Comparison of ENCODE assay signal across 17 mouse cellular contexts in the genomic region with DNA sequence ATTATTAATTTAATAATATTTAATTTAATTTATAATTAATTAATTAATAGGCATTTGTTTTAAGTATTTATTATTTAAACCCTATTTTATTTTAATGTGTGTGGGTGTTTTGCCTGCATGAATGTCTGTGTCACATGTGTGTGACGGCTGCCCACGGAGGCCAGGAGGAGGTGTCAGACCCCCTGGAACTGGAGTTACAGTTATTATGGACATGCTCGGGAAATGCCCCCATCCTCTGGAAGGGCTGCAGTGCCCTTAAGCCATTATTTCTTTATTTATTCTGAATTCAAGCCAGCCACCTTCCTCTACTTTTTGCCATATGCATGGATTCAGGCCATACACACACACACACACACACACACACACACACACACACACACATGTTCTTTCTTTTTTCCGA. TPM values are rescaled to one million over a fixed set of nuclear protein-coding genes. Genes with fewer than 3 reads are reported as not detected.
DNase-seq lines count a peak whose midpoint lies in the region; ATAC-seq and TF ChIP-seq lines count a peak whose summit lies in the region.
"Had no signal": no experiment of that assay in that cellular context is flagged by ENCODE, and none has a peak within 500 bp of the region (broad histone marks: within the 10 kb centered on the region; RNA-seq: fewer than 3 reads in every experiment).

No protein-coding gene starts in this region.

- no peak overlapping the region for H3K4me2 ChIP-seq in forebrain, embryonic 13.5 days
- no peak overlapping the region for H3K4me2 ChIP-seq in forebrain, embryonic 11.5 days (ENCODE audit: low read depth, low read length, severe bottlenecking)
- no peak overlapping the region for H3K4me2 ChIP-seq in hindbrain, embryonic 13.5 days
- H3K4me2 ChIP-seq in hindbrain, postnatal 0 days (ENCODE audit: low read depth, low read length), result no peak overlapping the region
- no peak overlapping the region for H3K4me2 ChIP-seq in midbrain, embryonic 13.5 days (replicated peaks)
- H3K4me2 ChIP-seq: embryonic facial prominence, embryonic 15.5 days; hindbrain, embryonic 14.5 days had no signal

- no peak overlapping the region for H3K9ac ChIP-seq in forebrain, embryonic 13.5 days
- H3K9ac ChIP-seq in forebrain, embryonic 11.5 days (ENCODE audit: low read length), result no peak overlapping the region
- H3K9ac ChIP-seq in hindbrain, embryonic 13.5 days, result no peak overlapping the region
- no peak overlapping the region for H3K9ac ChIP-seq in hindbrain, postnatal 0 days (replicated peaks; ENCODE audit: low read length)
- H3K9ac ChIP-seq in midbrain, embryonic 13.5 days (replicated peaks), result no peak overlapping the region
- H3K9ac ChIP-seq: embryonic facial prominence, embryonic 15.5 days; hindbrain, embryonic 14.5 days had no signal

- no peak overlapping the region for H3K27ac ChIP-seq in forebrain, embryonic 13.5 days
- H3K27ac ChIP-seq in forebrain, embryonic 11.5 days (ENCODE audit: low read depth, low read length), result no peak overlapping the region
- no peak overlapping the region for H3K27ac ChIP-seq in hindbrain, embryonic 13.5 days
- H3K27ac ChIP-seq in hindbrain, postnatal 0 days, result no peak overlapping the region
- H3K27ac ChIP-seq in midbrain, embryonic 13.5 days, result no peak overlapping the region
- H3K27ac ChIP-seq in midbrain, embryonic 10.5 days (replicated peaks), result no peak overlapping the region
- H3K27ac ChIP-seq: embryonic facial prominence, embryonic 15.5 days; forebrain, embryonic 10.5 days; gastrocnemius, adult 2 months; hindbrain, embryonic 14.5 days had no signal

- no peak for TF ChIP-seq POLR2A in brain, embryonic 14.5 days (IDR thresholded peaks at IDR 0.05; ENCODE audit: borderline replicate concordance, extremely low read depth, insufficient read depth, insufficient read length, poor library complexity, severe bottlenecking)

- TF ChIP-seq CTCF in hindbrain, postnatal 0 days (IDR thresholded peaks at IDR 0.05; ENCODE audit: low read depth), result no peak
- no peak for TF ChIP-seq CTCF in brain, embryonic 14.5 days (IDR thresholded peaks at IDR 0.05; ENCODE audit: borderline replicate concordance, extremely low read depth, insufficient read depth, insufficient read length)

- no peak for DNase-seq in forebrain, embryonic 11.5 days (ENCODE audit: low spot score)
- no peak for DNase-seq in hindbrain, postnatal 0 days (ENCODE audit: low spot score)
- no peak for DNase-seq in midbrain, embryonic 10.5 days (ENCODE audit: low spot score)
- peak; percentile 9 for DNase-seq in brain, embryonic 14.5 days (ENCODE audit: low read depth)

- ATAC-seq in forebrain, embryonic 13.5 days, result peak; percentile 58; the same call in 1 of the 2 replicates
- no peak for ATAC-seq in forebrain, embryonic 11.5 days (replicated peaks; ENCODE audit: low FRiP score)
- ATAC-seq in hindbrain, embryonic 13.5 days (ENCODE audit: low FRiP score), result 0 out of 2 replicates have a peak, but pooled peaks have one; percentile 24
- ATAC-seq in hindbrain, postnatal 0 days, result no peak
- 0 out of 2 replicates have a peak, but pooled peaks have one; percentile 11 for ATAC-seq in midbrain, embryonic 13.5 days

- no peaks in the 10 kb centered on the region for H3K27me3 ChIP-seq in forebrain, embryonic 13.5 days
- H3K27me3 ChIP-seq in forebrain, embryonic 11.5 days (ENCODE audit: control insufficient read depth, insufficient read depth, low read length), result no peaks in the 10 kb centered on the region
- H3K27me3 ChIP-seq in hindbrain, embryonic 13.5 days, result no peaks in the 10 kb centered on the region; the same call in 1 of the 2 replicates
- no peaks in the 10 kb centered on the region for H3K27me3 ChIP-seq in hindbrain, postnatal 0 days (ENCODE audit: insufficient read depth, low read length)
- no peaks in the 10 kb centered on the region for H3K27me3 ChIP-seq in midbrain, embryonic 13.5 days
- H3K27me3 ChIP-seq in midbrain, embryonic 10.5 days (ENCODE audit: low read depth, poor library complexity, severe bottlenecking), result no peaks in the 10 kb centered on the region
- H3K27me3 ChIP-seq: embryonic facial prominence, embryonic 15.5 days had no signal

- no peaks in the 10 kb centered on the region for H3K9me3 ChIP-seq in forebrain, embryonic 13.5 days (replicated peaks)
- no peaks in the 10 kb centered on the region for H3K9me3 ChIP-seq in forebrain, embryonic 11.5 days (ENCODE audit: control insufficient read depth, low read length)
- H3K9me3 ChIP-seq in hindbrain, embryonic 13.5 days, result no peaks in the 10 kb centered on the region
- no peaks in the 10 kb centered on the region for H3K9me3 ChIP-seq in hindbrain, postnatal 0 days (ENCODE audit: low read length)
- no peaks in the 10 kb centered on the region for H3K9me3 ChIP-seq in midbrain, embryonic 13.5 days
- H3K9me3 ChIP-seq in midbrain, embryonic 10.5 days (replicated peaks), result no peaks in the 10 kb centered on the region
- H3K9me3 ChIP-seq: embryonic facial prominence, embryonic 15.5 days; forebrain, embryonic 10.5 days; G1E had no signal

- H3K4me1 ChIP-seq in forebrain, embryonic 13.5 days, result no peaks in the 10 kb centered on the region
- no peaks in the 10 kb centered on the region for H3K4me1 ChIP-seq in forebrain, embryonic 11.5 days (replicated peaks; ENCODE audit: control insufficient read depth, insufficient read depth, low read length)
- H3K4me1 ChIP-seq in hindbrain, embryonic 13.5 days (replicated peaks), result no peaks in the 10 kb centered on the region
- no peaks in the 10 kb centered on the region for H3K4me1 ChIP-seq in hindbrain, postnatal 0 days (ENCODE audit: insufficient read depth, low read length)
- no peaks in the 10 kb centered on the region for H3K4me1 ChIP-seq in midbrain, embryonic 13.5 days (replicated peaks)
- H3K4me1 ChIP-seq in midbrain, embryonic 10.5 days, result no peaks in the 10 kb centered on the region
- H3K4me1 ChIP-seq: embryonic facial prominence, embryonic 15.5 days had no signal

- H3K4me3 ChIP-seq in forebrain, embryonic 13.5 days, result no peak overlapping the region
- H3K4me3 ChIP-seq in forebrain, embryonic 11.5 days (ENCODE audit: low read depth, low read length), result no peak overlapping the region
- H3K4me3 ChIP-seq in hindbrain, embryonic 13.5 days, result no peak overlapping the region
- H3K4me3 ChIP-seq in hindbrain, postnatal 0 days (ENCODE audit: low read length), result no peak overlapping the region
- H3K4me3 ChIP-seq in midbrain, embryonic 13.5 days (replicated peaks), result no peak overlapping the region
- H3K4me3 ChIP-seq in midbrain, embryonic 10.5 days, result no peak overlapping the region
- H3K4me3 ChIP-seq: embryonic facial prominence, embryonic 15.5 days; erythroblast, embryonic 14.5 days; forebrain, embryonic 10.5 days; gastrocnemius, adult 2 months had no signal

- WGBS in forebrain, embryonic 13.5 days, result 76% methylated on average over 4 of the region's 4 CpGs
- WGBS in forebrain, embryonic 11.5 days, result 83% methylated on average over 4 of the region's 4 CpGs
- WGBS in hindbrain, embryonic 13.5 days, result 63% methylated on average over 4 of the region's 4 CpGs
- WGBS in hindbrain, postnatal 0 days, result 67% methylated on average over 4 of the region's 4 CpGs
- WGBS in midbrain, embryonic 13.5 days, result 77% methylated on average over 4 of the region's 4 CpGs
- 85% methylated on average over 4 of the region's 4 CpGs for WGBS in midbrain, embryonic 10.5 days

- H3K36me3 ChIP-seq in forebrain, embryonic 13.5 days (ENCODE audit: poor library complexity, severe bottlenecking), result no peaks in the 10 kb centered on the region
- no peaks in the 10 kb centered on the region for H3K36me3 ChIP-seq in forebrain, embryonic 11.5 days (ENCODE audit: control insufficient read depth, insufficient read depth, low read length)
- H3K36me3 ChIP-seq in hindbrain, embryonic 13.5 days, result no peaks in the 10 kb centered on the region
- H3K36me3 ChIP-seq in hindbrain, postnatal 0 days (ENCODE audit: insufficient read depth, low read length), result no peaks in the 10 kb centered on the region
- H3K36me3 ChIP-seq in midbrain, embryonic 13.5 days, result no peaks in the 10 kb centered on the region
- H3K36me3 ChIP-seq in midbrain, embryonic 10.5 days, result no peaks in the 10 kb centered on the region
- H3K36me3 ChIP-seq: embryonic facial prominence, embryonic 15.5 days; forebrain, embryonic 10.5 days; G1E had no signal

RNA-seq across cellular contexts. Expression of gene Tmem252, which starts 51.5 kb away (rescaled TPM):
- 0.84 and 0.88 TPM in 2 replicates for polyA plus RNA-seq in forebrain, embryonic 13.5 days (2015; fragmentation: Nextera tagmentation; extraction: Ambion mirVana)
- polyA plus RNA-seq in forebrain, embryonic 11.5 days (2014; fragmentation: Nextera tagmentation; extraction: Ambion mirVana), result 0.69 and 0.83 TPM in 2 replicates
- 1.2 and 1.7 TPM in 2 replicates for polyA plus RNA-seq in hindbrain, embryonic 13.5 days (2015; fragmentation: Nextera tagmentation; extraction: Ambion mirVana)
- total RNA-seq in hindbrain, postnatal 0 days (2014; rRNA removed), result 0.42 and 0.72 TPM in 2 replicates
- polyA plus RNA-seq in hindbrain, postnatal 0 days (2015; fragmentation: Nextera tagmentation; extraction: Ambion mirVana), result 1.9 and 2.0 TPM in 2 replicates
- 0.76 and 1.1 TPM in 2 replicates for polyA plus RNA-seq in midbrain, embryonic 13.5 days (2015; fragmentation: Nextera tagmentation; extraction: Ambion mirVana)
- polyA plus RNA-seq in midbrain, embryonic 10.5 days (2016; fragmentation: Nextera tagmentation; extraction: Ambion mirVana), result 0.29 and 0.44 TPM in 2 replicates
- polyA plus RNA-seq in brain, embryonic 14.5 days (2012; rRNA removed), result 0.49 and 0.74 TPM in 2 replicates
- total RNA-seq: common myeloid progenitor, adult 5-6 weeks; granulocyte monocyte progenitor cell, adult 5-6 weeks had no signal
- polyA plus RNA-seq: CD4-positive, CD25-positive, alpha-beta regulatory T cell, adult 4 months; erythroblast, embryonic 14.5 days; G1E; inflammation-experienced regulatory T-cells, adult 6 months had no signal

Comparison
In these comparisons a context has a peak if more than half of its experiments do, and no peak if none do; other contexts are left out.
1. ATAC-seq: peak in forebrain, embryonic 13.5 days (single experiment), hindbrain, embryonic 13.5 days (single experiment) and midbrain, embryonic 13.5 days (single experiment); none in forebrain, embryonic 11.5 days (single experiment) and hindbrain, postnatal 0 days (single experiment).